Mouse (Mus musculus) 3T3-L1 (cell line): ENCODE measurements around the gene Pcmtd2.
A peak's percentile ranks its signal among the peaks of the same experiment; 100 is the strongest.
"Not testable (repeated sequence)": the region's sequence is repeated elsewhere in the genome, so short reads cannot be mapped to it uniquely, and the experiment has no call there.

Experiments
- DNase-seq: peaks from one replicate; pipeline ENCODE4 v3.0.0-alpha.2; 2015; ENCODE audit warnings: low read depth, low spot score

Gene Pcmtd2

GRCm38 (mm10) chr2:181837372-181838292 is at the start of gene Pcmtd2:
Gene Pcmtd2, plus strand, starts transcription at chr2:181837854.
- peak; percentile 95 for DNase-seq

GRCm38 (mm10) chr2:181789396-181789795 is 48.3 kb upstream of the Pcmtd2 start:
- DNase-seq = no peak

GRCm38 (mm10) chr2:181793186-181793585 is 44.5 kb upstream of the Pcmtd2 start:
- DNase-seq = not testable (repeated sequence)

GRCm38 (mm10) chr2:181795641-181796130 is 42.0 kb upstream of the Pcmtd2 start:
- DNase-seq = no peak

GRCm38 (mm10) chr2:181797672-181798071 is 40.0 kb upstream of the Pcmtd2 start:
- no peak for DNase-seq

- DNase-seq = peak; percentile 19
Measured at GRCm38 (mm10) chr2:181829032-181829650, 8.5 kb upstream of the Pcmtd2 start.

GRCm38 (mm10) chr2:181832745-181833144 is 4.9 kb upstream of the Pcmtd2 start:
- DNase-seq = peak; percentile 86

GRCm38 (mm10) chr2:181838293-181838680 is 633 bp downstream of the Pcmtd2 start:
- DNase-seq = peak; percentile 29

GRCm38 (mm10) chr2:181845709-181846394 is 8.2 kb downstream of the Pcmtd2 start:
- DNase-seq = no peak

GRCm38 (mm10) chr2:181863791-181864535 is 26.3 kb downstream of the Pcmtd2 start, which contains the start of gene Polr3k:
Gene Polr3k, plus strand, starts transcription at chr2:181864337.
- DNase-seq = peak; percentile 99

GRCm38 (mm10) chr2:181864536-181864860 is 26.8 kb downstream of the Pcmtd2 start:
- DNase-seq = no peak

- peak; percentile 93 for DNase-seq
Measured at GRCm38 (mm10) chr2:181866931-181867330, 29.3 kb downstream of the Pcmtd2 start.

GRCm38 (mm10) chr2:181871039-181871438 is 33.4 kb downstream of the Pcmtd2 start:
- no peak for DNase-seq

GRCm38 (mm10) chr2:181878903-181879302 is 41.2 kb downstream of the Pcmtd2 start:
- DNase-seq = no peak

- no peak for DNase-seq
Measured at GRCm38 (mm10) chr2:181883022-181883749, 45.5 kb downstream of the Pcmtd2 start.
